Mouse (Mus musculus) embryonic facial prominence, embryonic 11.5 days (tissue): Measurements from ENCODE around the gene Bex4. TPM values are rescaled to one million over a fixed set of nuclear protein-coding genes. Genes with fewer than 3 reads are reported as not detected.

ENCODE experiments used
- ATAC-seq: fragments of 200-750 bp; cut with Nextera tagmentation; replicated peaks from 2 replicates; pipeline ENCODE4 v1.8.0; 2017; ENCODE audit warnings: low read depth; ENCODE audit not compliant: insufficient number of reproducible peaks, low FRiP score, low TSS enrichment
- DNase-seq: peaks from one replicate; pipeline ENCODE4 v3.0.0-alpha.2; 2015; ENCODE audit warnings: low spot score
- H3K27ac ChIP-seq: fragments of 300-500 bp; sonication (generic); replicated peaks from 2 replicates; pipeline ENCODE4 v1.5.1; 2014; ENCODE audit warnings: mild to moderate bottlenecking, low read depth, low read length, control low read depth
- H3K27me3 ChIP-seq: fragments of 300-500 bp; sonication (generic); 2 replicates; pipeline ENCODE4 v1.6.1; 2014; ENCODE audit warnings: mild to moderate bottlenecking, low read length, moderate library complexity, mixed read lengths; ENCODE audit not compliant: control insufficient read depth, insufficient read depth
- H3K36me3 ChIP-seq: fragments of 300-500 bp; sonication (generic); replicated peaks from 2 replicates; pipeline ENCODE4 v1.6.1; 2014; ENCODE audit warnings: low read depth, mild to moderate bottlenecking, low read length, moderate library complexity, mixed read lengths; ENCODE audit not compliant: control insufficient read depth, insufficient read depth
- H3K4me1 ChIP-seq: fragments of 300-500 bp; sonication (generic); 2 replicates; pipeline ENCODE4 v1.6.1; 2014; ENCODE audit warnings: low read length, mixed read lengths; ENCODE audit not compliant: control insufficient read depth, insufficient read depth
- H3K4me2 ChIP-seq: fragments of 300-500 bp; sonication (generic); 2 replicates; pipeline ENCODE4 v1.6.1; 2014; ENCODE audit warnings: low read depth, mild to moderate bottlenecking, control low read depth, low read length, moderate library complexity
- H3K4me3 ChIP-seq: fragments of 300-500 bp; sonication (generic); 2 replicates; pipeline ENCODE4 v1.5.1; 2014; ENCODE audit warnings: low read depth, low read length, control low read depth
- H3K9ac ChIP-seq: fragments of 300-500 bp; sonication (generic); replicated peaks from 2 replicates; pipeline ENCODE4 v1.6.1; 2014; ENCODE audit warnings: mild to moderate bottlenecking, control low read depth, low read length
- H3K9me3 ChIP-seq: fragments of 300-500 bp; sonication (generic); replicated peaks from 2 replicates; pipeline ENCODE4 v1.6.1; 2016; ENCODE audit warnings: mild to moderate bottlenecking, low read length, inconsistent platforms, mixed read lengths; ENCODE audit not compliant: control insufficient read depth
- WGBS: fragments of 180-500 bp; shearing (Covaris S2); extraction: QIAGEN DNeasy Blood & Tissue Kit; methylation state at CpG from one replicate; pipeline ENCODE4 v1.1.7; 2014; 5-methylcytosine and 5-hydroxymethylcytosine counted together
- polyA plus RNA-seq: library from polyadenylated mRNA; unstranded; fragments of >200 nt; fragmentation: Nextera tagmentation; extraction: Ambion mirVana; gene quantifications from 2 replicates; pipeline ENCODE4 v1.2.1, GENCODE M21; 2014

Bex4 gene
- polyA plus RNA-seq, 1 experiment from 2014 or later = 103 TPM

DNA sequence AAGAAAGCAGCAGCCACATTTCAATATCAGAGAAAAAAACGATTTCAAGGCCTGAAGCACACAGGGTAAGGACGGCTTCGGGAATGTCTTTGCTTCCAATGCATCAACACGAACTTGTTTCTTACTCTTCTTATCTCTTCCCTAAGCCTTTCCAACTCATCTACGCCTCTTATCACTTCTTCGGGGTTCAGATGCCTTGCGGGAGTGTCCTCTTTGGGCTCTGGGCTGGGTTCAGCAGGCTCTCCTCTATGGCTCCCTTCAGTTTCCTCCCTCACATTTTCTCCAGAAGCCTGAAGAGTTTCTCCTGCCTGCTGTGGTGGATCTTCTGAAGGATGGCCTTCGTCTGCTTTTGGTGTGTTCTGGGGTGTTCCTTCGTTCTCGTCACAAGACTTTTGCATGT is 31.8 kb downstream of the Bex4 start:
- H3K36me3 ChIP-seq = no peaks in the 10 kb centered on the region
- no peaks in the 10 kb centered on the region for H3K9me3 ChIP-seq
- 66% methylated on average over 10 of the region's 10 CpGs for WGBS
- ATAC-seq (no peak), DNase-seq (no peak)
- H3K4me3 ChIP-seq = peak overlapping the region; percentile 52
- peak overlapping the region; percentile 29 for H3K4me2 ChIP-seq
- H3K27ac ChIP-seq = no peak overlapping the region
- H3K9ac ChIP-seq = 0 out of 2 replicates have a peak overlapping the region, but pooled peaks have one; percentile 18
- H3K4me1 ChIP-seq = no peaks in the 10 kb centered on the region
- no peaks in the 10 kb centered on the region for H3K27me3 ChIP-seq

GRCm38 (mm10) chrX:136171189-136172117 is 32.7 kb downstream of the Bex4 start:
- Histone ChIP-seq H3K4me3 (peak overlapping the region; percentile 52), H3K4me2 (peak overlapping the region; percentile 29), H3K9me3 (no peaks in the 10 kb centered on the region), H3K36me3 (no peaks in the 10 kb centered on the region), H3K9ac (peak overlapping the region; percentile 75), H3K27me3 (no peaks in the 10 kb centered on the region), H3K27ac (peak overlapping the region; percentile 66), H3K4me1 (no peaks in the 10 kb centered on the region)
- ATAC-seq (peak; percentile 32), DNase-seq (peak; percentile 81)
- WGBS = 14% methylated on average over 24 of the region's 24 CpGs

- H3K27me3 ChIP-seq = no peaks in the 10 kb centered on the region
- peak within 1 kb of the TSS; percentile 66 for H3K27ac ChIP-seq
- peak within 1 kb of the TSS; percentile 37 for H3K4me2 ChIP-seq
- H3K36me3 ChIP-seq = no peaks in the 10 kb centered on the region
- ATAC-seq (peak; percentile 93), DNase-seq (peak; percentile 90)
- no peaks in the 10 kb centered on the region for H3K4me1 ChIP-seq
- WGBS = 12% methylated on average over 10 of the region's 10 CpGs
- H3K9ac ChIP-seq = peak within 1 kb of the TSS; percentile 75
- H3K9me3 ChIP-seq = no peaks in the 10 kb centered on the region
- peak within 1 kb of the TSS; percentile 52 for H3K4me3 ChIP-seq
Observed at GRCm38 (mm10) chrX:136172118-136172551, 33.3 kb downstream of the Bex4 start, which contains the start of gene Tceal8. Gene Tceal8 (minus strand): TSS chrX:136172342.

DNA sequence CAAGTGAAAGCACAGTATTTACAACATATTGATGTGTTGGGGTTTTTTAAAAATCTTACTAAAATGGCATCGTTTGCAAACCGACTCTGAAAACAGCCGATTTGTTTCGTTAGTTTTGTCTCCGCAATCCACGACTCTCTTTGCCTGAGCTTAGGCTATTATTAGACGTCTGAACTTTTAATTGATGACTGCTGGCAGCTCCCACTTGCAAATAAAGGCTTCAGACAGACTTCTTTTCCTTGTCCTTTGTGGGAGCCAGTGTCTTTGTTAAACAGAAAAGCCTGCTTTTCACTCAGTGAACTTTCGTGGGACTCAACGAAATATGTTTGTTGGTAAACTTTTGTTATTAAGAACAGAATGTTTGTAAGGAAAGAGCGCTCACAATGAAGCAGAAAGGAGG is 34.0 kb downstream of the Bex4 start:
- peak overlapping the region; percentile 48 for H3K9ac ChIP-seq
- H3K27me3 ChIP-seq = no peaks in the 10 kb centered on the region
- H3K4me1 ChIP-seq = no peaks in the 10 kb centered on the region
- ATAC-seq (no peak), DNase-seq (peak; percentile 39)
- 24% methylated on average over 10 of the region's 10 CpGs for WGBS
- H3K9me3 ChIP-seq = no peaks in the 10 kb centered on the region
- H3K4me3 ChIP-seq = peak overlapping the region; percentile 29; the same call in 1 of the 2 replicates
- H3K27ac ChIP-seq = no peak overlapping the region
- no peaks in the 10 kb centered on the region for H3K36me3 ChIP-seq
- peak overlapping the region; percentile 37 for H3K4me2 ChIP-seq

GRCm38 (mm10) chrX:136180897-136181553 is 42.2 kb downstream of the Bex4 start:
- no peak for ATAC-seq
- H3K4me3 ChIP-seq = no peak overlapping the region
- H3K27me3 ChIP-seq = no peaks in the 10 kb centered on the region
- H3K4me2 ChIP-seq = no peak overlapping the region
- no peaks in the 10 kb centered on the region for H3K9me3 ChIP-seq
- no peak overlapping the region for H3K27ac ChIP-seq
- 33% methylated on average over 11 of the region's 11 CpGs for WGBS
- no peaks in the 10 kb centered on the region for H3K36me3 ChIP-seq
- no peaks in the 10 kb centered on the region for H3K4me1 ChIP-seq
- DNase-seq = peak; percentile 2
- H3K9ac ChIP-seq = no peak overlapping the region

GRCm38 (mm10) chrX:136183107-136183506 is 44.3 kb downstream of the Bex4 start:
- Histone ChIP-seq H3K4me3 (no peak overlapping the region), H3K4me1 (no peaks in the 10 kb centered on the region), H3K9ac (no peak overlapping the region), H3K4me2 (no peak overlapping the region), H3K36me3 (no peaks in the 10 kb centered on the region), H3K27ac (no peak overlapping the region), H3K27me3 (no peaks in the 10 kb centered on the region), H3K9me3 (no peaks in the 10 kb centered on the region)
- no peak for ATAC-seq
- 78% methylated on average over 1 of the region's 1 CpGs for WGBS
- no peak for DNase-seq
